Mouse (Mus musculus) kidney, adult 2 months (tissue): ENCODE measurements at regions not wholly inside any gene's neighbourhood (a gene's known extent, or its start where the extent isn't known, plus 50 kb on each side); places are given as distances from the start of the nearest gene placed in this dataset.
"Not testable (repeated sequence)": the region's sequence is repeated elsewhere in the genome, so short reads cannot be mapped to it uniquely, and the experiment has no call there.

ENCODE experiments used
- DNase-seq: peaks from one replicate; pipeline ENCODE4 v3.0.0; 2021
- H3K27ac ChIP-seq: fragments of 200-500 bp; 2 replicates; pipeline ENCODE4 v1.5.1; 2012; ENCODE audit warnings: low read depth, low read length, control low read depth, inconsistent platforms; ENCODE audit not compliant: insufficient read depth
- H3K27me3 ChIP-seq: fragments of 200-500 bp; replicated peaks from 2 replicates; pipeline ENCODE4 v1.6.1; 2012; ENCODE audit warnings: mild to moderate bottlenecking, moderate library complexity, low read length, inconsistent platforms; ENCODE audit not compliant: control insufficient read depth, insufficient read depth
- H3K36me3 ChIP-seq: fragments of 200-500 bp; 2 replicates; pipeline ENCODE4 v1.6.1; 2012; ENCODE audit warnings: mild to moderate bottlenecking, moderate library complexity, low read length, inconsistent platforms; ENCODE audit not compliant: control insufficient read depth, insufficient read depth
- H3K4me1 ChIP-seq: fragments of 200-500 bp; 2 replicates; pipeline ENCODE4 v1.6.1; 2011; ENCODE audit warnings: low read length; ENCODE audit not compliant: control insufficient read depth, insufficient read depth
- H3K4me3 ChIP-seq: fragments of 200-500 bp; 2 replicates; pipeline ENCODE4 v1.5.1; 2011; ENCODE audit warnings: mild to moderate bottlenecking, low read depth, low read length, control low read depth; ENCODE audit not compliant: insufficient read depth
- CTCF ChIP-seq: fragments of 200-500 bp; conservative IDR thresholded peaks from 2 replicates; pipeline ENCODE4 v1.5.1; 2011; ENCODE audit warnings: low read depth, mild to moderate bottlenecking, control low read depth, low read length, moderate library complexity, mixed read lengths; ENCODE audit not compliant: insufficient read depth, insufficient read length
- POLR2A ChIP-seq: fragments of 200-500 bp; IDR thresholded peaks from one replicate; pipeline ENCODE4 v1.6.1; 2011; ENCODE audit warnings: low read depth, low read length, control low read depth
- WGBS: fragments of 180-500 bp; shearing (Covaris S2); methylation state at CpG from one replicate; pipeline ENCODE4 v1.1.7; 2018; 5-methylcytosine and 5-hydroxymethylcytosine counted together

DNA sequence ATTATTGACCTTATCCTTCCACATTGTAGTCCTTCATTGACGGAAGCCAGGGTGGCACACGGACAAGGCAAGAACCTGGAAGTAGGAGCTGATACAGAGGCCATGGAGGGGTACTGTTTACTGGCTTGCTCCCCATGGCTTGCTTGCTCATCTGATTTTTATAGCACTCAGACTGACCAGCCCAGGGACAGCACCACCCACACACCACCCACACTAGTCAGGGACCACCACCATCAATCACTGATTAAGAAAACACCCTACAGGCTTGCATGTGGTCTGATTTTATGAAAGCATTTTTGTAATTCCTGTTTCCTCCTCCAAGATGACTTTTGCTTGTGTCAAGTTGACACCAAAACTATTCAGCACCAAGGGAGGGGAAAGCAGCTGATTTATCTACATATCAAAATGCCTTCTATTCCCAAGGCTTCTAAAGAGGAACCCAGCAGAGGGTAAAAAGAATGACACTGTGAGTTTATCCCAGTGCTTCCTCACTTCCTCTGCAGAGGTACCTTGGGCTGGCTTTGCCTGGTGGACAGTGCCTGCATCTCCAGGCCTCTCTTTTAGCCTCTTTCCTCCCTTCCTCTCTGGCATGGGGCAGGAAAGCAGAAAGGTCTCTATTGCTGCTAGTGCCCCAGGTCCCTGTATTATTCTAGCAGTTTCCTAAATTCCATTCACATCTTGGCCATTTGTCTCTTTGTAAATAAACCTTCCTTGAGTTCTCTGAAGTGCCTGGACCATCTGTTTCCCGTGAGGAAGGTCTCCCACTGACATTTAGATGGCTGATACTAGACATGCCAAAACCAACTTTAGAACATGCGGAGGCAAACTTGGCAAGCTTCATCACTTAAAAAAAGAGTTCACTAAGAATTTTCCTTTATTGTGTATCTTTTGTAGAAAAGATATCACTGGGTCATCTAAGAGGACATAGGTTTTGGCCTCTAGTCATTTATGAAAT, 507.6 kb downstream of the Gja1 start:
- H3K36me3 ChIP-seq: no peaks in the 10 kb centered on the region
- peak; percentile 60 for DNase-seq
- H3K27me3 ChIP-seq: no peaks in the 10 kb centered on the region
- H3K4me1 ChIP-seq: no peaks in the 10 kb centered on the region
- no peak overlapping the region for H3K27ac ChIP-seq
- H3K4me3 ChIP-seq: no peak overlapping the region
- 57% methylated on average over 4 of the region's 4 CpGs for WGBS
- TF ChIP-seq CTCF: no peak
- no peak for TF ChIP-seq POLR2A

DNA sequence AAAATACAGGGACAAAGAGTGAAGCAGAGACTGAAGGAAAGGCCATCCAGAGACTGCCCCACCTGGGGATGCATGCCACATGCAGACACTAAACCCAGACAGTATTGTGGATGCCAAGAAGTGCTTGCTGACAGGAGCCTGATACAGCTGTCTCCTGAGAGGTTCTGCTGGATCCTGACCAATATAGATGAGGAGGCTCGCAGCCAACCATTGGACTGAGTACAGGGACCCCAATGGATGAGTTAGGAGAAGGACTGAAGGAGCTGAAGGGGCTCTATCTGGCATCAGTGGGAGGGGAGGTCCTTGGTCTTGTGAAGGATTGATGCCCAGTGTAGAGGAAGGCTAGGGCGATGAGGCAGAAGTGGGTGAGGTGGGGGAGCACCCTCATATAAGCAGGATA, 514.4 kb downstream of the Gja1 start:
- H3K27me3 ChIP-seq, H3K4me3 ChIP-seq, H3K4me1 ChIP-seq, H3K36me3 ChIP-seq, H3K27ac ChIP-seq, DNase-seq: not testable (repeated sequence)
- WGBS: 91% methylated on average over 2 of the region's 2 CpGs

DNA sequence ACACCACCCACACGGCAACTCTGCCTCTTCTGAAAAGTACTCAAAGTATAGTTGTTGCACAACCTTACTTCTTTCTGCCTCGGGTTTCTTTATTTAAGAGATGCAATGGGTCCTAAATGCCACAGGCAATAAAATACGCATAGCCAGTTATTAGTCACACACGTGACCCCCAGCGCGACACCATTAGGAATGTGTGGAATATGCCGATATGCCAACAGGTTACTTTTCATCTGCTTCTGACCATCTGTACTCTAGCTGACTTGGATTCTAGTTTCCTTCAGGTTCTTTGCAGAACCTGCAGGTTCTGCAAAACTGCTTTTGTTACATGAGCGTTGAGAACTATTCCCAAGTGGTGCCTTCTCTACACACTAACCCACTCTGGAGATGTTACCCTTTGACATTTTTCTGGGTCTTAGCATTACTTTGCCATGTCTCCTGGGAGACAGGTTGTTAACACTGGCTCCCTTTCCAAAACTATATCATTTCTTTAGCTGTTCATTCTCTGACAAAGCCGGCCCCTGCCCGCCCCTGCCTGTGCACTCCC, 515.6 kb downstream of the Gja1 start:
- 72% methylated on average over 10 of the region's 10 CpGs for WGBS
- Histone ChIP-seq H3K27me3 (no peaks in the 10 kb centered on the region), H3K4me3 (no peak overlapping the region), H3K27ac (no peak overlapping the region), H3K4me1 (no peaks in the 10 kb centered on the region), H3K36me3 (no peaks in the 10 kb centered on the region)
- TF ChIP-seq POLR2A (no peak), CTCF (no peak)
- DNase-seq: no peak

DNA sequence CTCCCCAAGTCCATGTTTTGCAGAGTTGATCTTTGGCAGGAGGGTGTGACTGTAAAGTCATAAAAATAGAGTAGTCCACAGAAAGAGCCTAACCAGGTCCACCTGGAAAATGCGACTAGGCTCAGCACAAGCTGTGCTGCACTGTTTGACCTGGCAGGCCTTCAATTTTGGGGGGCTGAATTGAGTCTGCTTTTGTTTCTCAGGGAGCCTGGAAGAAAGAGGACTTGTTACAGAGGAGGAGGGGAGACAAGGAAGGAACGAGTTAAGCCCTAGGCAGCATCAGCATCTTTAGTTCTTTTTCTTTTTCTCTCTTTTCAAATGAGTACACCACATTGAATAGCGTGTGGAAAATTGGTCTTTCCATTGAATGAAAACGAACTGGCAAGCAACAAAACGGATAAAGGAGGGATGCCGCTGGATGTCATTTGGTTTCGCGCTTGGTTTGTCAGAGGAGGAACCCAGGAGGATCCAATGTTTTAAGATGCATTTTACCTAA, 516.1 kb downstream of the Gja1 start:
- no peak for TF ChIP-seq POLR2A
- no peak for TF ChIP-seq CTCF
- 43% methylated on average over 8 of the region's 8 CpGs for WGBS

DNA sequence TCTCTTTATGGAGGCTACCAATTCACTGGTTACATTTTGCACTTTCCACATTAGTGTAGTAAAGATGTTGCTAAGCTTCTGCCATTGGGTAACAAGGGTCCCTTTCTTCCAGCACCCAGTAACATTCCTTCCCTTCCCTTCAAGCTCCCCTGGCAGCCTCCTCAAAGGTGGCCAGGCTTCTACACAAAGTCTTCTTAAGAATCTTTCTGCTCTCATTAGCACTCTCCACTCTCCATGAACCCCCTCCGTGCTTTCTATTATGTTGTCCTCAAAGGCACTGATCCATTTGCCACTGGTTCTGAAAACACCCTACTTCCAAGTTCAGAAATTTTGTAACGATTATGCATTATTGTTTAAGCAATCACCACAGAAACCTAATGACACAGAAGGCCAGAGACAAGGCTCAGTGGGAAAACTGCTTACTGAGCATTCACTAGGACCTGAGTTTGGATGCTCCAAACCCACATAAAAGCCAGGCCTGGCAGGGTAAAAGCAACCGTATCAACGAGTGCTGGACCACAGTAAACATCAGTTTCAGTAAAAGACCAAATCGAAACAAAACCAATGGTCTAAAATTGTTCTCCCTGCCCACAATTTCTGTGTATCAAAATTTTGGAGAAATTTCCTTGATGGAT, 522.6 kb downstream of the Gja1 start:
- TF ChIP-seq POLR2A: no peak
- no peak for TF ChIP-seq CTCF
- Histone ChIP-seq H3K27me3 (no peaks in the 10 kb centered on the region), H3K4me1 (no peaks in the 10 kb centered on the region), H3K36me3 (no peaks in the 10 kb centered on the region), H3K4me3 (no peak overlapping the region), H3K27ac (no peak overlapping the region)
- WGBS: 87% methylated on average over 5 of the region's 5 CpGs
- DNase-seq: no peak

More for the DNA sequence above, 516.1 kb downstream of the Gja1 start:
- Histone ChIP-seq H3K27me3 (no peaks in the 10 kb centered on the region), H3K27ac (no peak overlapping the region), H3K4me3 (no peak overlapping the region), H3K36me3 (no peaks in the 10 kb centered on the region), H3K4me1 (no peaks in the 10 kb centered on the region)
- no peak for DNase-seq

DNA sequence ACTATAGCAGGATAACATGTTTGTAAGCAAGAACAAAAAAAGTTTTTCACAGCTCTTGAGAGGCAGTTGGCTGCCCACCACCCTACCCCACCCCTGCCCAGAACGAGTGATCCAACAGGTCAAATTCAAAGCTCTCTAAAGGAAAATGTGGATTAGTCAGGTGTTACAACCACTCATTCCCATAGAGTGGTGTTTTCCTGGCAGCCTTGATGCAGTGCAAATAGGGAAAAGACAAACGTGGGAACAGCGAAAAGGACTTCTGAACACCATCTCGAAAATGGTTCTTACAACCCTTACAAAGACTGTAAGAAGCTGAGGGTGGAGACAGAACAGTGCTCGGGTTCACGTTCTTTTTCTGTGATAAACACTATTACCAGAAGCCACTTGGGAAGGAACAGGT, 523.8 kb downstream of the Gja1 start:
- TF ChIP-seq CTCF (no peak), POLR2A (no peak)
- no peak for DNase-seq
- Histone ChIP-seq H3K27me3 (no peaks in the 10 kb centered on the region), H3K27ac (no peak overlapping the region), H3K4me3 (no peak overlapping the region), H3K36me3 (no peaks in the 10 kb centered on the region), H3K4me1 (no peaks in the 10 kb centered on the region)
- WGBS: 87% methylated on average over 6 of the region's 6 CpGs

DNA sequence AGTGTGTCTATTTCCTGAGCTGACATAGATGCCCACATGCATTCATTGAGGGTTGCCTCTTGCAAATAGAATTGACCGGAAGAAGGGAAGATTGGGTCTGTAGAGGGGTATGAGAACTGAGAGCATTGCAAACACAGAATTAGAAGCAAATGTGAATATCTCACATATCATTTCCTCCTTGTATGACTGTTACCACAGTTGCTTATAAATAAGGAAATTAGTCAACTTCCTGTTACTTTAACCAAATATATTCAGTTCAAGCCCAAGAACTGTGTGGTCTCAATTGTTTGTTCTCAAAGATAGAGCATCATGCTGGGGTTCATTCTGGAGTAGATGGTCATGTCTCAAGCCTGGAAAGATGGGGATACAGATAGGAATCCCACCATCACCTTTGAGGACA, 535.6 kb downstream of the Gja1 start:
- no peaks in the 10 kb centered on the region for H3K27me3 ChIP-seq
- H3K27ac ChIP-seq: no peak overlapping the region; the same call in 1 of the 2 replicates
- 84% methylated on average over 1 of the region's 1 CpGs for WGBS
- no peak for DNase-seq
- TF ChIP-seq POLR2A (no peak), CTCF (no peak)
- H3K4me3 ChIP-seq: no peak overlapping the region
- no peaks in the 10 kb centered on the region for H3K36me3 ChIP-seq
- H3K4me1 ChIP-seq: no peaks in the 10 kb centered on the region; the same call in 1 of the 2 replicates
